Mouse (Mus musculus) intestine, postnatal 0 days (tissue): ENCODE results near the gene Cnih3. TPM values are rescaled to one million over a fixed set of nuclear protein-coding genes. Genes with fewer than 3 reads are reported as not detected.

Experiments
- ATAC-seq: fragments of 200-750 bp; cut with Nextera tagmentation; 2 replicates; pipeline ENCODE4 v1.8.0; 2017; ENCODE audit warnings: mild to moderate bottlenecking, moderate TSS enrichment, moderate library complexity
- H3K27ac ChIP-seq: fragments of 300-500 bp; sonication (generic); 2 replicates; pipeline ENCODE4 v1.5.1; 2014; ENCODE audit warnings: mild to moderate bottlenecking, low read depth, low read length, moderate library complexity
- H3K27me3 ChIP-seq: fragments of 300-500 bp; sonication (generic); replicated peaks from 2 replicates; pipeline ENCODE4 v1.6.1; 2014; ENCODE audit warnings: low read length, mixed read lengths; ENCODE audit not compliant: control insufficient read depth, insufficient read depth
- H3K36me3 ChIP-seq: fragments of 300-500 bp; sonication (generic); 2 replicates; pipeline ENCODE4 v1.6.1; 2014; ENCODE audit warnings: mild to moderate bottlenecking, moderate library complexity; ENCODE audit not compliant: control insufficient read depth, insufficient read depth
- H3K4me1 ChIP-seq: fragments of 300-500 bp; sonication (generic); replicated peaks from 2 replicates; pipeline ENCODE4 v1.6.1; 2014; ENCODE audit warnings: antibody characterized with exemption, low read length, mixed read lengths; ENCODE audit not compliant: control insufficient read depth, insufficient read depth
- H3K4me2 ChIP-seq: fragments of 300-500 bp; sonication (generic); replicated peaks from 2 replicates; pipeline ENCODE4 v1.6.1; 2014; ENCODE audit warnings: low read depth, mild to moderate bottlenecking, moderate library complexity
- H3K4me3 ChIP-seq: fragments of 300-500 bp; sonication (generic); 2 replicates; pipeline ENCODE4 v1.5.1; 2014; ENCODE audit warnings: low read depth, low read length
- H3K9ac ChIP-seq: fragments of 300-500 bp; sonication (generic); 2 replicates; pipeline ENCODE4 v1.6.1; 2014; ENCODE audit warnings: mild to moderate bottlenecking, low read depth, low read length
- H3K9me3 ChIP-seq: fragments of 300-500 bp; sonication (generic); 2 replicates; pipeline ENCODE4 v1.6.1; 2016; ENCODE audit warnings: mixed run types; ENCODE audit not compliant: control insufficient read depth
- CTCF ChIP-seq: sonication (generic); IDR thresholded peaks from 2 replicates; pipeline ENCODE4 v1.5.1; 2016; ENCODE audit warnings: low read depth, mild to moderate bottlenecking, control low read depth, antibody characterized with exemption, moderate library complexity
- WGBS: fragments of 180-500 bp; shearing (Covaris S2); extraction: QIAGEN DNeasy Blood & Tissue Kit; methylation state at CpG from one replicate; pipeline ENCODE4 v1.1.7; 2014; 5-methylcytosine and 5-hydroxymethylcytosine counted together
- polyA plus RNA-seq: library from polyadenylated mRNA; unstranded; fragments of >200 nt; fragmentation: Nextera tagmentation; extraction: Ambion mirVana; gene quantifications from 2 replicates; pipeline ENCODE4 v1.2.1, GENCODE M21; 2015

The Cnih3 gene
- polyA plus RNA-seq, 1 experiment from 2014 or later: 0.13 TPM

GRCm38 (mm10) chr1:181426406-181426805 lies 74.0 kb downstream of the Cnih3 start:
- WGBS: 76% methylated on average over 5 of the region's 5 CpGs
- no peak for ATAC-seq
- no peaks in the 10 kb centered on the region for H3K36me3 ChIP-seq

DNA sequence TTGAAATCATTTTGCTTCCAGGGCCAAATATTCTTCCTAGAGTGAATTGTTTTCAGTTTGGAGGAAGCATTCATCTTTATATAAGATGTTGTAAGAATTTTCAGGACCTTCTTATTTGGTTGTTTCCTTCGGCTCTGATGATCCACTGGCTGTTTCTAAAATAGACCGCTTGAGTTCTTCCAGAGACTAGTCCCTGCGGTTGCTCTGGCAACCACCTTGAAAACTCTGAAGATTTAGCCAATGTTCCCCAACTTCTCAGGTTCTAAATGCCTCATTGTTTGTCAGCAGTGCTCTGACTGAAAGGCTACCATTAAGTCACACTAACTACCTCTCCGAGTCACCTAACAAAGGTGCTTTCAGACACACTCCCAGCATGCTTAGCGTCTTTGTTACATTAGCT lies 80.8 kb downstream of the Cnih3 start:
- no peaks in the 10 kb centered on the region for H3K9me3 ChIP-seq
- H3K36me3 ChIP-seq: no peaks in the 10 kb centered on the region
- no peak for ATAC-seq
- WGBS: 84% methylated on average over 5 of the region's 5 CpGs
- no peak overlapping the region for H3K9ac ChIP-seq
- H3K4me2 ChIP-seq: no peak overlapping the region
- no peaks in the 10 kb centered on the region for H3K27me3 ChIP-seq
- H3K4me3 ChIP-seq: no peak overlapping the region
- H3K4me1 ChIP-seq: no peaks in the 10 kb centered on the region
- H3K27ac ChIP-seq: no peak overlapping the region
- TF ChIP-seq CTCF: no peak

More at GRCm38 (mm10) chr1:181426406-181426805, 74.0 kb downstream of the Cnih3 start:
- TF ChIP-seq CTCF: no peak
- no peak overlapping the region for H3K9ac ChIP-seq
- H3K4me1 ChIP-seq: no peaks in the 10 kb centered on the region
- no peaks in the 10 kb centered on the region for H3K27me3 ChIP-seq
- H3K9me3 ChIP-seq: no peaks in the 10 kb centered on the region
- H3K4me3 ChIP-seq: no peak overlapping the region
- no peak overlapping the region for H3K27ac ChIP-seq
- no peak overlapping the region for H3K4me2 ChIP-seq

- Histone ChIP-seq H3K27ac (no peak overlapping the region), H3K4me2 (no peak overlapping the region), H3K36me3 (no peaks in the 10 kb centered on the region), H3K9me3 (no peaks in the 10 kb centered on the region), H3K9ac (no peak overlapping the region), H3K4me3 (no peak overlapping the region), H3K4me1 (no peaks in the 10 kb centered on the region), H3K27me3 (no peaks in the 10 kb centered on the region)
- ATAC-seq: no peak
- no peak for TF ChIP-seq CTCF
- 62% methylated on average over 5 of the region's 5 CpGs for WGBS
Observed at GRCm38 (mm10) chr1:181435414-181435813, 83.0 kb downstream of the Cnih3 start.

- Histone ChIP-seq H3K27ac (no peak overlapping the region), H3K4me3 (no peak overlapping the region), H3K4me1 (no peaks in the 10 kb centered on the region), H3K27me3 (no peaks in the 10 kb centered on the region), H3K36me3 (no peaks in the 10 kb centered on the region), H3K4me2 (no peak overlapping the region), H3K9me3 (no peaks in the 10 kb centered on the region), H3K9ac (no peak overlapping the region)
- ATAC-seq: no peak
- WGBS: 81% methylated on average over 8 of the region's 8 CpGs
- TF ChIP-seq CTCF: no peak
Observed at GRCm38 (mm10) chr1:181440982-181441603, 88.7 kb downstream of the Cnih3 start.

GRCm38 (mm10) chr1:181441654-181442241 lies 89.3 kb downstream of the Cnih3 start:
- Histone ChIP-seq H3K27me3 (no peaks in the 10 kb centered on the region), H3K36me3 (no peaks in the 10 kb centered on the region), H3K4me3 (no peak overlapping the region), H3K9ac (no peak overlapping the region), H3K4me1 (no peaks in the 10 kb centered on the region), H3K9me3 (no peaks in the 10 kb centered on the region), H3K27ac (no peak overlapping the region), H3K4me2 (no peak overlapping the region)
- WGBS: 83% methylated on average over 7 of the region's 7 CpGs
- TF ChIP-seq CTCF: no peak
- ATAC-seq: no peak

- Histone ChIP-seq H3K4me3 (no peak overlapping the region), H3K36me3 (no peaks in the 10 kb centered on the region), H3K9me3 (no peaks in the 10 kb centered on the region), H3K27me3 (no peaks in the 10 kb centered on the region), H3K4me1 (no peaks in the 10 kb centered on the region), H3K9ac (no peak overlapping the region), H3K27ac (no peak overlapping the region), H3K4me2 (no peak overlapping the region)
- no peak for TF ChIP-seq CTCF
- 92% methylated on average over 5 of the region's 5 CpGs for WGBS
- ATAC-seq: no peak
Observed at GRCm38 (mm10) chr1:181445041-181445440, 92.6 kb downstream of the Cnih3 start.
